Mouse (Mus musculus) urinary bladder, adult 18-20 months (tissue): ENCODE results near the gene Upp2.
A peak's percentile ranks its signal among the peaks of the same experiment; 100 is the strongest.

Experiments
- DNase-seq, 2 experiments: peaks; one replicate each; pipeline ENCODE4 v3.0.0; 2022; ENCODE audit warnings: low spot score in 2 of 2, mixed read lengths in 2 of 2

Upp2 gene

GRCm38 (mm10) chr2:58615766-58616165 is 48.7 kb downstream of the Upp2 start:
- no peak for DNase-seq

- DNase-seq, result no peak
These were observed 58.1 kb downstream of the Upp2 start for GRCm38 (mm10) chr2:58625186-58625585.

DNA sequence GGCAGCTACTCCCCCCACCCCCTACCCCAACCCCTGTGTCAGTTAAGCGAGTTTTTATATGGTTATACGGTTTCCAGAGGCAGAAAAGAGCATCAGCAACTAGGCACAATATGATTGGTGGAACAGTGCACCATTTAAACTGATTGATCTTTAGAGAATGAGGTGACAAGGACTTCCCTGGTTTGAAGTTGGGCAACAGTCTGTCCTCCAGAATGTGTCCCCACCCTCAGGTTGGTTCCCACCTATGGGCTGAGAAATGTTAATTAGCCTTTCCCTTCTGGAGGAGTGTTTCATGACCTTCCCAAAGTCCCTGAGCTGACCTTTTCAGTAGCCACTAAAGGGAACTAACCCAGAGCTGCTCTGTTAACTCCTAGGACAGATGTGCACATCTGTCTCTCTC is 58.6 kb downstream of the Upp2 start:
- no peak for DNase-seq

GRCm38 (mm10) chr2:58626136-58626769 is 59.2 kb downstream of the Upp2 start:
- no peak for DNase-seq

GRCm38 (mm10) chr2:58627981-58628380 is 60.9 kb downstream of the Upp2 start:
- no peak for DNase-seq

DNA sequence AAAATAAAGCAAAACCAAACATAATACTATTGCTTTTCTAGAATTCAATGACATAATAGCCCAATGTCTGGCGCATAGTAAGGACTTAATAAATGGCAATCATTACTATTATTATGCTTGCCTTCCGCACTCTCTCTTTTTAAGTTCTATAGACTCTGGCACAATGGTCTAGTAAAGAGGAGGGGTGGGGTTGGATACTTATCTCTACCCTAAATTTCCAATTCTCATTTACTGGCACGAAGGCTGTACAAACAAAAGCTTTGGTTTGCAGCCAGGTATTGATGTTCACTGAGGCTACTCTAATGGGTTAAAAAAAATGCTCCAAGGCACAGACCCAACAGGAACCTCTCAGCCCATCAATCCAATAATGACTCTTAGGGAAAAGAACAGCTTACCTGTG is 61.9 kb downstream of the Upp2 start:
- no peak for DNase-seq

DNA sequence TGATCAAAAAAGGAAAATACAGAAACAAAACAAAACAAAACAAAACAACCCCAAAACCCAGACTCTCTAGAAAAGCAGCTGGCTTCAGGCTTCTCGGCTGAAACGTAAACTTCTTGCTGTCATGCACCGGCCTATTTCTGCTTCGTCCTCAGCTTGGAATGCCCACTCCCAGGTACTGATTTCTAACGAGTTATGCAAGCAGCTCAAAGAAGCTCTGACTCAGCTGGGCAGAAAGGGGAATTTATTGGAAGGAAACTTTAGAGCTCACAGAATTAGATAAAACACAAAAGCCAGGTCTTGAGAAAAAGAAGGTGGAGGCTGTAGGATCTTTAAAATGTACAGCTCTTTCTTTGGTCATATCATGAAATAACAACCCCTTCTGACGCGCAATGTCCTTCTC is 62.3 kb downstream of the Upp2 start:
- DNase-seq, result peak in 1 of 2 experiments; percentile 3

- peak in 1 of 2 experiments; percentile 19 for DNase-seq
These were observed 66.7 kb downstream of the Upp2 start for GRCm38 (mm10) chr2:58633791-58634190.

DNA sequence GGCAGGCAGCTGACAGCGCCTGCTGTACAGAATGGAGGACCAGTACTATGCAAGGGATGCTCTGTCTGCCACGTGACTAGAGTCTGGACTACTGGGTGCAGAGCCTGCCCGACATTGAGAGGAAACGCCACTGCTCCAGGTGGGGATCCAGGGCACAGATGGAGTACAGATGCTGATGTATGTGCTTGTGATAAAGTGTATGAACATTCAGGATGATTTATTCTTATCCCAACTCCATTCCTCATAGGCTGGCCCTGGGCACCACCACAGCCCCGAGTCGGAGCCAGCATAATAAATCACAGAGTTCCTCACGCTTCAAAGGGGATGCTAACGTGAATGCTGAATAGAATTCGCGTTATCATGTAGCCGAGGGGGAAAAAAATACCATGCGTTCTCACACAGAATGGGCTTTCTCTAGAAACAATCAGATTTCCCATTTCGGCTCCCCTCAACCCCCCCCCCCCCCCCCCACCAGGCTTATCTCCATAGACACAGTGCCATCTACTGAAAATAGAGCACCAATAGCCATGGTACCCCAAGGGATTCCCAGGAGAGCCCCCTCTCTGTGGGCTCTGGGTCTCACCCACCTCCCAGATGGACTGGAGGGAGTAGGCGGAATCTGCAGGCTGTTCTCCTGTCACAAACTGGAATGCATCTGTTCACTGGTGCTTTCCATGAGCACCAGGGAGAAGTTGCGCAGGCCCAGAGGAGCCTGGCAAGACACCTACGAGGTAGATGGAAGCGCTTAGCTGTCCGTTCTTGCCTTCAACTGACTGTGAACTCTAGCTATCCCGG is 74.9 kb downstream of the Upp2 start:
- DNase-seq, result no peak

GRCm38 (mm10) chr2:58645667-58646066 is 78.6 kb downstream of the Upp2 start:
- DNase-seq, result no peak

DNA sequence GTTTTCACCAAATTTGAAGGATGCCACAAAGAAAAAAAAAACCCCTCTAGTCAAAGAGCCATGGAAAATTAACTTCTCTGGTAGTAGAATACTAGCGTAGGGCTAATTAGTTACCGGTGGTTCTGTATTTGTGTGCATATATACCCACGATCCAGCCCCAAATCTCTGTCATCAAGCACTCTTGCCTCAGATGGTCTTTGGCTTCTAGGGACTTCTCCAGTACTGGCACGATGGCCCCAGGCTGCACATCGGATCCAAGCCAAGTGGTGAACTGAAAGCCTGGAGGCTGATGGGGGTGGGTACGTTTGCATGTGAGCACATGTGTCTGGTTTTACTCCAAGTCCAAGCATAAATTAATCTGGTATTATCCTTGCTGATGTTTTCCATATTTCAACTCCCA is 88.1 kb downstream of the Upp2 start:
- DNase-seq, result no peak

GRCm38 (mm10) chr2:58656959-58657358 is 89.9 kb downstream of the Upp2 start:
- no peak for DNase-seq

DNA sequence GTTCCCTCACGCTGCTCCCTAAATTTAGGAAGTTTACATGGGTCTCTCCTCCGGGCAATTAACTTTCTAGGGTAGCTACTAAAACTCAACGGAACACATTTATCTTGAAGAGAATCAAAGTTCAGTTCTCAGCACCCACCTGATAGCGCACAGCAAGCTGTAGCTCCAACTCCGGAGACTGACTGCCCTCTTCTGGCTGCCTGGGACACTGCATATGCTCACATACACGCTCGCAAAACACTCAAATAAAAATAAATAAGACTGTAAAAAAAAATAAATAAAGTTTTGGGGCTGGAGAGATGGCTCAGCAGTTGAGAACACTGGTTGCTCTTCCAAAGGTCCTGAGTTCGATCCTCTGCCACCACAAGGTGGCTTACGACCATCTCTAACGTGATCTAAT is 90.8 kb downstream of the Upp2 start:
- DNase-seq, result no peak

DNA sequence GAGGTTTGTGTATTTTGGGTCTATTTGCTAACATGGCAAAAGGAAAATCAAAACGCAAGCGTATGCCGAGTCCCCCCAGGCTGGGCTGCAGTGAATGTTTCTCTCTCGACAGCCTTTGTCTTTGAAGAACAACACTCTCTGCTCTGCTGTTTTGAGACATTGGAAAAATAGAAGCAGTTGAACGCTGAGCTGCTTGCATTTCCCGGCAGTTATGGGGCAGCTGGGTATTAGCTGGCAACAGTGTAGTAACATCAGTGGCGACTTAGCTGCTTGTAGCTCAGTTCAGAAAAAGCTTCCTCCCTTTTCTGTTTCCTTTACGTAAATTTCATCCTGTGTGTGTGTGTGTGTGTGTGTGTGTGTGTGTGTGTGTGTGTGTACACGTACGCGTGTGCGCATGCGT is 93.5 kb downstream of the Upp2 start:
- no peak for DNase-seq

DNA sequence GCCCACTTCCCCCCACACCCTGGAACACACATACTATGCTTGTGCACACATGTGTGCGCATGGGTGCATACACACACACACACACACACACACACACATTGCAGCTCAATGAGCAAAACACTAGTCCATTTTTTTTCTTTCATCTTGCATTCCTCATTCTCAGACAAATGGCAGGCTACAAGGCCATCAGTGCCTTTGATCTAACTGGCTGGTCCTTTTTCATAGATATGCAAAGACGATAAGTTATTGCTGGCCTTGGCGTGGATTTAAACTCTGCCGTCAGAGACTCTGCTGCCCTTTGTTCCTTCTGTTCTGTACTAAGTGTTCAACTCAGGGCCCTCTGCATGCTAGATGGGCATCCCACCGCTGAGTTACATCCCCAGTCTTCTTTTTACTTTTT is 94.0 kb downstream of the Upp2 start:
- no peak for DNase-seq

DNA sequence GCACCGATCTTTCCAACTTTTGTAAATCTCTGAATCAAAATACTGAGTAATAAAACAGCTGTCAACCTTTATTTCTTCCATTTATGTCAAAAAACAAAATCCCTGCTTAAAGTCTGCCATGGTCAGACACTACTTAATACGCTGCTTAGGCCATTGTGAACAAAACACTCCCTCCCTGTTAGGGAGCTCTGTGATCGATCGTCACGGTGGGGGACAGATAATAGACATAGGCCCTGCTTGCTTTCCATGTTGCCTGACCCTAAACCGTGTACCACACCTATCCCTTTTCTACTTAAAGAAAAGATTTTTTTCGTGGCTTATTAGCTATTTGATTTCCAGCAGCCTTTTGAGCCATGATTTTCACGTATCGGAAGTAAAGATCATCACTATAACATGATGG is 95.6 kb downstream of the Upp2 start:
- no peak for DNase-seq

DNA sequence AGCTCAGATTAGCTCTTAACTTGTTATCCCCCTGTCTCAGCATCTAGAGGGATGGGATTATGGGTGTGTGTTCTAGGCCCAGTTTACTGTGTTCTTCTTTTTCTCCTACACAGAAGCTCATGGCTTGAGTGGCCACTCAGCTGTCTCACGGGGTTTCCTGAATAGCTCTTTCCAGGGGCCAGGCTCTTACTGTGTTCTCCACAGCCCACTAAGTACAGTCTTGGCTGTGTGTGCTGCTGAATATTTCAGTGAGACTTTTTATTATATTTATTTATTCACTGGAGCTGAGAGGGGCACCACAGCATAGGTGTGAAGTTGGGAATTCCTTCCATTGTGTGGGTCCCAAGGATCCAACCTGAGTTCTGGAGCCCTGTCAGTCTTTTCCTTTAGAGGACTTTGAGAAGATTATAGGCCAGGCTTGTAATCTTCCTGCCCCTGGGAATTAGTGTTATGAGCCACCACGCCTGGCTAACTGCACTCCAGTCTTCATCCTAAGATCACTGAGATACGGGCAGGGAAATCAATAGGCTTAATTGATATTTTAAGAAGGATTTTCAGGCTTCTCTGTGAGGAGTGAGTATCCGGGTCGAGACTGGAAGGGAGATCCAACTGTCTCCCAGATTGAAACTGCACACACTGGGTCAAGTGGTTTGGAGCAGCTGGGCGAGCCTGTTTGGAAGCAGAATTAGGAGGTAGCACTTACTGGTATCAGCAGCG is 96.5 kb downstream of the Upp2 start:
- no peak for DNase-seq

GRCm38 (mm10) chr2:58665081-58665814 is 98.2 kb downstream of the Upp2 start:
- peak in 1 of 2 experiments; percentile 60 for DNase-seq

DNA sequence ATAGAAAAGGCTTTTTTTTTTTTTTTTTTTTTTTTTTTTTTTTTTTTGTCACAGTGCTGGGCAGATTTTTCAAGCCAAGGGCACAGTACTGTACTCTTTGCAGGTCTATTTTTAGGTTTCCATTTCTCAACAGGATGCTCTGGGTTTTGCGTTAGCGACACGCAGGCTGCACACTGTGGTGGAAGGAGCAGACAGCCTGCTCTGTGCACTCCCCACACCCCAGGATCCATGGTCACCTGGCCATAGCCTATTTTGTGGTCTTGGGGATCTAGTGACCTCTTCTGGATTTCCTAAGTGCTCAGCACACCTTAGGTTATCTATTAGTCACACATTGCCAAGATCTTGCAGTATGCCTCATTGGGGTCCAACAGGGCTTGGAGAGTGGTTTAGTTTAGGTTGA is 100.2 kb downstream of the Upp2 start:
- DNase-seq, result no peak

DNA sequence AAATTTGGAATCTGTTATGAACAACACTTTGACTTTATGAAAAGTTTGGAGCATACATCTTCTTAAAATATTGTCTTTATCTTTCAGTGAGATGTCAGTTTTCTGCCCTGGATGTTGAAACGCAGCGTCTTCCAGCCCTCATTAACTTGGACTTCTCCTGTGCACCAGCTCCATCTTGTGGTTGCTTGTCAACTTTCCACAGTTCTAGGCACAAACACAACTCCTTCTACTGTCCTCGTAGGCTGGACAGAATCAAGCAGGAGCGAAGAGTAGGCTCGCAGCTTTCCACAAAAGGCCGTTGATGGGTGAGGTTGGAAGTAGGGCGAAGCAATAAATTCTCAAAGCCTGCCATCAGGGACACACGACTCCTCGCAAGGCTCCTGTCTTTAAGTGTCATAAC is 100.9 kb downstream of the Upp2 start:
- DNase-seq, result peak in 1 of 2 experiments; percentile 45

DNA sequence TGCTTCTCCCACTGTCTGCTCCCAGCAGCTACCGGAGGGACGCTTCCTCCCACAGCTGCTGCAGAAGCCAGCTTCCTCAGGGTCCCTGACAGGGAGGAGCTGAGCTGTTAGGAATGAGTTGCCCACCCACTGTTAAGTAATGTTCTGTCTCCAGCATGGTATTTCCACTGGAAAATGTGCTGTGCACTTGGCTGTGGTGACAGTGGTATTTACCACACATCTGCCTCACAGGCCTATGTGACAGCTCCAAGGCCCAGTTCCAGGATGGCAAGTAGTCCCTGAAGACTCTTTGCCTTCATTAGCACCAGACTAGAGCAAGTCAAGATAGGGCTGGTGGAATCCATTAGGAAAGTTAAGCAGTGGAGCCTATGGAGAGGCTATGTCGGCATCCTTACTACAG is 102.0 kb downstream of the Upp2 start:
- no peak for DNase-seq

- DNase-seq, result peak in 1 of 2 experiments; percentile 38
These were observed 105.4 kb downstream of the Upp2 start for GRCm38 (mm10) chr2:58672520-58672919.
